15 mouse cellular contexts compared by ENCODE assay signal in the genomic region with DNA sequence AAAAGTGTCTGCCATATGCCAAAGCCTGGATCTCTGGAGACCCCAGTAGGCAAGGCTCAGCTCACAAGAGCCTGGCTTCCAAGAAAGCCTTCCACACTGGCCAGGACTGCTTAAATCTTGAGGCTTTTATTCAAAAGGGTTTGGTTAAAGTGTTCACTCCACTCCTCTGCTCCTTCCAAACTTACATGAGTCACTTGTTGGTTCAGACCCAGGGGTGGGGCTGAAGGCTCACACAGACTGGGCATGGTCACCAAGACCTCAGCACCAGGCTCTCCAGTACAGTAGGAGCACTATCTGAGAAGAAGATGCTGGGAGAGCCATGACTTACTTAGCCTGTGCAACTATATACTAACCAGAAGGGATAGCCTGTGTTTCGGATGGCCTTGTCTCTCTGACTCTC. TPM values are rescaled to one million over a fixed set of nuclear protein-coding genes. Genes with fewer than 3 reads are reported as not detected.
A peak's percentile ranks its signal among the peaks of the same experiment; 100 is the strongest.
DNase-seq lines count a peak whose midpoint lies in the region; ATAC-seq and TF ChIP-seq lines count a peak whose summit lies in the region.
"Had no signal": no experiment of that assay in that cellular context is flagged by ENCODE, and none has a peak within 500 bp of the region (broad histone marks: within the 10 kb centered on the region; RNA-seq: fewer than 3 reads in every experiment).

No protein-coding gene starts in this region.

- no peak for TF ChIP-seq POLR2A in lung, adult 2 months (IDR thresholded peaks at IDR 0.05; ENCODE audit: borderline replicate concordance, extremely low read depth, low read depth, low read length)
- TF ChIP-seq POLR2A in kidney, adult 2 months (IDR thresholded peaks at IDR 0.05; ENCODE audit: low read depth, low read length): no peak

- no peaks in the 10 kb centered on the region for H3K36me3 ChIP-seq in lung, postnatal 0 days (ENCODE audit: insufficient read depth, low read length)
- H3K36me3 ChIP-seq in kidney, adult 2 months (ENCODE audit: control insufficient read depth, insufficient read depth, low read length): no peaks in the 10 kb centered on the region

- DNase-seq in gastrocnemius, postnatal 14 days: peak; percentile 66
- no peak for DNase-seq in gastrocnemius, postnatal 4 days (ENCODE audit: low spot score in 2 of 2)
- peak; percentile 22 for DNase-seq in lung, postnatal 0 days (ENCODE audit: low spot score)
- no peak for DNase-seq in lung, adult 2 months
- peak; percentile 88 for DNase-seq in NIH3T3 (ENCODE audit: low read depth)
- DNase-seq in heart, postnatal 14 days: peak; percentile 26 to 53
- DNase-seq in kidney, adult 2 months: no peak
- no peak for DNase-seq in layer of hippocampus, postnatal 10 days (ENCODE audit: low spot score in 2 of 2)
- DNase-seq: adrenal gland, adult 2 months; B cell, adult 2 months; cerebellum, adult 11-12 months; liver; lung, embryonic 14.5 days; thymus, postnatal 36 days had no signal

- H3K27me3 ChIP-seq in lung, postnatal 0 days (replicated peaks; ENCODE audit: insufficient read depth, low read length): no peaks in the 10 kb centered on the region
- H3K27me3 ChIP-seq in kidney, adult 2 months (replicated peaks; ENCODE audit: control insufficient read depth, insufficient read depth, low read length): no peaks in the 10 kb centered on the region

- no peaks in the 10 kb centered on the region for H3K9me3 ChIP-seq in lung, postnatal 0 days (ENCODE audit: low read length)

- H3K4me3 ChIP-seq in lung, postnatal 0 days (ENCODE audit: low read depth, low read length): no peak overlapping the region
- H3K4me3 ChIP-seq in lung, adult 2 months (replicated peaks; ENCODE audit: extremely low read depth, low read depth, low read length): no peak overlapping the region
- no peak overlapping the region for H3K4me3 ChIP-seq in kidney, adult 2 months (ENCODE audit: insufficient read depth, low read depth, low read length)

- intact Hi-C loops in gastrocnemius, postnatal 14 days (cut with DNase I; ENCODE audit: low total_unique reads): no loop called here
- intact Hi-C loops in heart, postnatal 14 days (cut with DNase I): no loop called here

- no peaks in the 10 kb centered on the region for H3K4me1 ChIP-seq in lung, postnatal 0 days (ENCODE audit: insufficient read depth, low read depth, low read length)
- H3K4me1 ChIP-seq in lung, adult 2 months (ENCODE audit: control insufficient read depth, insufficient read depth, low read length): peaks cover 4% of the 10 kb centered on the region; the same call in 1 of the 2 replicates
- peaks cover 30% of the 10 kb centered on the region for H3K4me1 ChIP-seq in kidney, adult 2 months (ENCODE audit: control insufficient read depth, insufficient read depth, low read length)

- TF ChIP-seq CTCF in lung, postnatal 0 days (IDR thresholded peaks at IDR 0.05): no peak
- TF ChIP-seq CTCF in lung, adult 2 months (IDR thresholded peaks at IDR 0.05; ENCODE audit: insufficient read depth, low read length): no peak
- no peak for TF ChIP-seq CTCF in kidney, adult 2 months (conservative IDR thresholded peaks at IDR 0.05; ENCODE audit: insufficient read depth, insufficient read length, low read depth, low read length)

- WGBS in lung, postnatal 0 days: 88% methylated on average over 1 of the region's 1 CpGs
- 94% methylated on average over 1 of the region's 1 CpGs for WGBS in lung, adult 2 months
- WGBS in kidney, adult 2 months: 97% methylated on average over 1 of the region's 1 CpGs

- no peak for TF ChIP-seq EP300 in lung, postnatal 0 days (IDR thresholded peaks at IDR 0.05)

- H3K27ac ChIP-seq in lung, postnatal 0 days (ENCODE audit: low read length): no peak overlapping the region
- no peak overlapping the region for H3K27ac ChIP-seq in kidney, adult 2 months (ENCODE audit: insufficient read depth, low read depth, low read length)

- H3K9ac ChIP-seq in lung, postnatal 0 days (replicated peaks; ENCODE audit: low read depth): no peak overlapping the region
- H3K9ac ChIP-seq: lung, embryonic 14.5 days had no signal

- H3K4me2 ChIP-seq in lung, postnatal 0 days (replicated peaks; ENCODE audit: low read depth, low read length): no peak overlapping the region
- H3K4me2 ChIP-seq: lung, embryonic 14.5 days had no signal

- no peak for ATAC-seq in lung, postnatal 0 days
- ATAC-seq: forebrain, embryonic 14.5 days had no signal

RNA-seq across cellular contexts. Expression of a gene that starts 27.5 kb away (rescaled TPM):
- total RNA-seq in gastrocnemius, postnatal 14 days (2021): 1 to 10 TPM; 7.3 to 8.5 TPM
- 10 to 100 TPM; 22.8 to 24.6 TPM for total RNA-seq in gastrocnemius, postnatal 4 days (2021)
- polyA plus RNA-seq in lung, postnatal 0 days (2015; fragmentation: Nextera tagmentation; extraction: Ambion mirVana): 8.8 and 9.2 TPM in 2 replicates
- polyA plus RNA-seq in lung, adult 2 months (2012; rRNA removed): 12.9 and 14.1 TPM in 2 replicates
- total RNA-seq in heart, postnatal 14 days (2021): 1 to 10 TPM; 5.6 to 8.3 TPM
- 63.6 and 68.4 TPM in 2 replicates for polyA plus RNA-seq in kidney, adult 2 months (2012; rRNA removed)
- total RNA-seq in layer of hippocampus, postnatal 10 days (2021): 10 to 100 TPM; 18.6 to 20.6 TPM

Comparison
In these comparisons a context has a peak if more than half of its experiments do, and no peak if none do; other contexts are left out.
1. DNase-seq: peak in gastrocnemius, postnatal 14 days (single experiment), lung, postnatal 0 days (single experiment), NIH3T3 (single experiment) and heart, postnatal 14 days (2 of 2); none in gastrocnemius, postnatal 4 days (0 of 2), lung, adult 2 months (single experiment), kidney, adult 2 months (single experiment) and layer of hippocampus, postnatal 10 days (0 of 2).